Mouse (Mus musculus): ENCODE results near the gene Aldh2. TPM values are rescaled to one million over a fixed set of nuclear protein-coding genes. Genes with fewer than 3 reads are reported as not detected.

Aldh2 gene
- polyA plus RNA-seq, 1 experiment: 177 TPM

DNA sequence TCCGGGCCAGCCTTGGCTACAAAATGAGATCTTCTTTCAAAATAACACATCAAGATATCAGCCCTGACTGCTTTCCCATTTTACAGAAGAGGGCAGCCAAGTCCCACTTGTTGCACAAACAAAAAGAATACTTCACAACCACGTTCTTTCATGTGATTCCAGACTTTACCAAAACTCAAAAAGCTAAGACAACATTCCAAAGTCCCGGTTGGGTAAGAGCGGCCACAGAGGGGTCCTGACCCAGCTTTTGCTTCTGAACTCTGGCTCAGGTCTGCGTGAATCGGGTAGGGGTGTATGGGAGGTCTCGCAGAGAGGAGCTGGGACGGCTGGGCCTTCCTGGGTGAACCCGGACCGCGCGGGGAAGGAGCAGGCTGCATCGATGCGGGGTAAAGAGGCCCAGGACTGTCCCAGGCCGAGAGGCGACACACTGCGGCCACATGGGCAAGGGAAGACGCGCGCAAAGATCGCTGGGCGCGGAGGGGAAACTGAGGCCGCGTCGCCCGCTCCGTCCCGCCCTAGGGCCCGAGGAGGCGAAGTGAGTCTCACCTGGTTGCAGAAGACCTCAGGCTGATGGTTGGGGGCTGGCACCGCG is 712 bp downstream of the Aldh2 start:
- no peak for TF ChIP-seq CTCF (IDR thresholded peaks at IDR 0.05; ENCODE audit: control insufficient read depth, insufficient read depth, insufficient replicate concordance, low read depth, low read length)
- TF ChIP-seq POLR2A (IDR thresholded peaks at IDR 0.05; ENCODE audit: control insufficient read depth, low read depth, low read length): no peak
- H3K27ac ChIP-seq (ENCODE audit: control insufficient read depth, insufficient read depth, low read depth, low read length): peak overlapping the region; percentile 74
- peak overlapping the region; percentile 83 for H3K4me3 ChIP-seq (ENCODE audit: control insufficient read depth, low read depth, low read length)
- H3K36me3 ChIP-seq (ENCODE audit: control insufficient read depth, insufficient read depth, low read length): no peaks in the 10 kb centered on the region
- H3K4me1 ChIP-seq (ENCODE audit: control insufficient read depth, insufficient read depth, low read length): peaks cover 10% of the 10 kb centered on the region
- H3K27me3 ChIP-seq (ENCODE audit: control insufficient read depth, insufficient read depth, low read length): no peaks in the 10 kb centered on the region

DNA sequence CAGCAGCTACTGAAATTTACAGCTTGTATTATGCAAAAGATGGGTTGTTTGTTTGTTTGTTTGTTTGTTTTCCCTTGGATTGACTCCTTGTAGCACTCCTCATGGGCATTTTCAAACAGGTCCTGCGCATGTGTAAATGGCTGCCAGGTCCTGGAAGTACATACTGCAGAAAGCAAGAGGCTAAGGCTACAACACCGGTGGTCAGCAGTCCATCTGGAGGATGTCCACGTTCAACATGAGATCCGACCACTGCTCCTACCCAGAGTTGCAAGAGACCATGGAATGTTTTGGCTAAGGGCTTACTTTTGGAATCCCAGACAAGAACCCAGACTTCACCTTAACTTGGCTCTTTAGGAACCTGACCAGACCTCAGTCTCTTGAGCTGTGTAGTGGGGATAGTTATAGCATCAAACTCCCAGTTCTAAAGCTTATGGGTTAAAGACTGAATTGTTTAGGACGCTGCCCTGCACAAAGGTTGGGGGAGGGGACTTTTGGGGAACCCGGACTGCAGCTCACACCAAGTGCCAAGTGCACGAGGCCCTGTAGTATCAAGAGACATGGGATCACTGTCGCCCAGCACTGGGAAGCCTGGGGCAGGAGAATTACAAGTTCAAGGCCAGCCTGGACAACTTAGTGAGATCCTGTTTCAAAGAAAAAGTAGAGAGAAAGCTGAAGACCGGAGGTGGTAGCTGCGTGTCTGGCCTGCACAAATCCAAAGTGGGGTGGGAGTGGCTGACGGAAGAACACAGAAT is 1.4 kb downstream of the Aldh2 start:
- Histone ChIP-seq H3K4me3 (ENCODE audit: control insufficient read depth, low read depth, low read length) (peak overlapping the region; percentile 83), H3K36me3 (ENCODE audit: control insufficient read depth, insufficient read depth, low read length) (no peaks in the 10 kb centered on the region), H3K4me1 (ENCODE audit: control insufficient read depth, insufficient read depth, low read length) (peaks cover 12% of the 10 kb centered on the region), H3K27me3 (ENCODE audit: control insufficient read depth, insufficient read depth, low read length) (no peaks in the 10 kb centered on the region), H3K27ac (ENCODE audit: control insufficient read depth, insufficient read depth, low read depth, low read length) (peak overlapping the region; percentile 78)
- TF ChIP-seq POLR2A (IDR thresholded peaks at IDR 0.05; ENCODE audit: control insufficient read depth, low read depth, low read length): no peak
- no peak for TF ChIP-seq CTCF (IDR thresholded peaks at IDR 0.05; ENCODE audit: control insufficient read depth, insufficient read depth, insufficient replicate concordance, low read depth, low read length)

DNA sequence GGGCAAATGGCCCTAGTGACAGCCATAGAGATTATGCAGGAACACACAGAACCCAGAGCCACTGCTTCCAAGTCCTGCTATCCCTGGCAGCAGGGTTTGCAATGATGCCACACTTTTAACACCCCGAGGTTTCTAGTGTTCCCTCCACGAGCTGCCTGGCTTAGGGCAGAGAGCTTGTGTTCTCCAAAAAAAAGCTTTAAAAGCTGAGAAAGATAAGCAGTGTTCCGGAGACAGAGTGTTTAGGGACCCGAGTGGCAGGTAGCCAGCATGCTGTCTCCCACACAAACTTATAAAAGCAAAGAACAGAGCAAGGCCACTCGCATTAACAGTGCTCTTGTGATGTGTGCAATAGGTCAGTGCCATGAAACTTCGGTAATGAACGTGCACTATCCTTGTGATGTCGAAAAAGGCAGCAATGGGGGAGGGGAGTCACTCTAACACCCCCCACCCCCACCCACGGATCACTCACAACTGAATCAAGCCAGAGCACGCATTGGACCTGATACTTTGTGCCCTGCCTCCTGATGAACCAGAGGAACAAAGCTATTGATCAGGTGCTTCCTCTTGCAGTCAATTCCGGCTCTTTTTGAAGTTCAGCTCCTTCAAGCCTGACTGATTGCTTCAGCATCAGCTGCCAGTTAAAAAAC is 2.1 kb downstream of the Aldh2 start:
- TF ChIP-seq POLR2A (IDR thresholded peaks at IDR 0.05; ENCODE audit: control insufficient read depth, low read depth, low read length) (no peak), CTCF (IDR thresholded peaks at IDR 0.05; ENCODE audit: control insufficient read depth, insufficient read depth, insufficient replicate concordance, low read depth, low read length) (no peak)
- Histone ChIP-seq H3K4me3 (ENCODE audit: control insufficient read depth, low read depth, low read length) (peak overlapping the region; percentile 4; the same call in 1 of the 2 replicates), H3K27ac (ENCODE audit: control insufficient read depth, insufficient read depth, low read depth, low read length) (peak overlapping the region; percentile 78), H3K4me1 (ENCODE audit: control insufficient read depth, insufficient read depth, low read length) (peaks cover 14% of the 10 kb centered on the region), H3K36me3 (ENCODE audit: control insufficient read depth, insufficient read depth, low read length) (no peaks in the 10 kb centered on the region), H3K27me3 (ENCODE audit: control insufficient read depth, insufficient read depth, low read length) (no peaks in the 10 kb centered on the region)

- no peak for TF ChIP-seq CTCF (IDR thresholded peaks at IDR 0.05; ENCODE audit: control insufficient read depth, insufficient read depth, insufficient replicate concordance, low read depth, low read length)
- no peak for TF ChIP-seq POLR2A (IDR thresholded peaks at IDR 0.05; ENCODE audit: control insufficient read depth, low read depth, low read length)
- no peaks in the 10 kb centered on the region for H3K36me3 ChIP-seq (ENCODE audit: control insufficient read depth, insufficient read depth, low read length)
- no peaks in the 10 kb centered on the region for H3K27me3 ChIP-seq (ENCODE audit: control insufficient read depth, insufficient read depth, low read length)
- H3K4me1 ChIP-seq (ENCODE audit: control insufficient read depth, insufficient read depth, low read length): peaks cover 21% of the 10 kb centered on the region
- H3K4me3 ChIP-seq (ENCODE audit: control insufficient read depth, low read depth, low read length): no peak overlapping the region
- H3K27ac ChIP-seq (ENCODE audit: control insufficient read depth, insufficient read depth, low read depth, low read length): no peak overlapping the region
Measured at GRCm38 (mm10) chr5:121589928-121590327, 3.7 kb downstream of the Aldh2 start.

GRCm38 (mm10) chr5:121586400-121587039 is 7.1 kb downstream of the Aldh2 start:
- TF ChIP-seq POLR2A (IDR thresholded peaks at IDR 0.05; ENCODE audit: control insufficient read depth, low read depth, low read length) (no peak), CTCF (IDR thresholded peaks at IDR 0.05; ENCODE audit: control insufficient read depth, insufficient read depth, insufficient replicate concordance, low read depth, low read length) (no peak)
- H3K27ac ChIP-seq (ENCODE audit: control insufficient read depth, insufficient read depth, low read depth, low read length): peak overlapping the region; percentile 44; the same call in 1 of the 2 replicates
- H3K4me1 ChIP-seq (ENCODE audit: control insufficient read depth, insufficient read depth, low read length): peaks cover 18% of the 10 kb centered on the region
- H3K4me3 ChIP-seq (ENCODE audit: control insufficient read depth, low read depth, low read length): no peak overlapping the region
- no peaks in the 10 kb centered on the region for H3K27me3 ChIP-seq (ENCODE audit: control insufficient read depth, insufficient read depth, low read length)
- no peaks in the 10 kb centered on the region for H3K36me3 ChIP-seq (ENCODE audit: control insufficient read depth, insufficient read depth, low read length)

DNA sequence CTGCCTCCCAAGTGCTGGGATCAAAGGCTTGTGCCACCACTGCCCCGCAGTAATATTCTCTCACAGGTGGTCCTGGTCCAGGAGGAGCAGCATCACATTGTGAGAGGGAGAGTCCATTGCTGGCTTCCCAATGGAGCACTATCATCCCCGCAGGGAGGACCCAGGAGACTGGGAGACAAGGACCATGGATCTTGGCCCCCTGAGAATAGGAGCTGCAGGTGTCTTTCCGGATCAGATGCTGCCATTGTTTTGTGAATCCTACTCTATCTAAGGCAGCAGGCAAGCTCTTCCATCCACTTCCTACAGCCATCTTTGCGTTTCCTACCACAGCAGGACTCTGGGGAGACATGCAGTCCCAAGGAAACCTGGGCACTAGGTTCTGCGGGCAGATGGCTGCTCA is 7.9 kb downstream of the Aldh2 start:
- Histone ChIP-seq H3K27ac (ENCODE audit: control insufficient read depth, insufficient read depth, low read depth, low read length) (no peak overlapping the region), H3K4me1 (ENCODE audit: control insufficient read depth, insufficient read depth, low read length) (peaks cover 18% of the 10 kb centered on the region)

DNA sequence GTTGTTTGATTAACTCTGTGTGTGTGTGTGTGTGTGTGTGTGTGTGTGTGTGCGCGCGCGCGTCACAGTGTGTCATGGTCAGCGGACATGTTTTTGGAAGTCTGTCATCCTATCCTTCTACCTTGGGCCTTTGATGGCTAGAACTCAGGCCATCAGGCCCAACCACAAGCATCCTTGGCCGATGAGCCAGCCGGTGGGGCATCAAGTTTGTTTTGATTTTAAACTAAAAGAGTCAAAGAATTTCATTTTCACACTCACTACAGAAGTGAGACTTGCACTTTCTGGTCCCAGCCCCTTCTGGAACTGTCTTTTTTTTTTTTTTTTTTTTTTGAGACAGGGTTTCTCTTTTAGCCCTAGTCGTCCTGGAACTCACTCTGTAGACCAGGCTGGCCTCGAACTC is 8.6 kb downstream of the Aldh2 start:
- H3K4me1 ChIP-seq (ENCODE audit: control insufficient read depth, insufficient read depth, low read length): peaks cover 18% of the 10 kb centered on the region
- TF ChIP-seq POLR2A (IDR thresholded peaks at IDR 0.05; ENCODE audit: control insufficient read depth, low read depth, low read length): no peak
- no peak for TF ChIP-seq CTCF (IDR thresholded peaks at IDR 0.05; ENCODE audit: control insufficient read depth, insufficient read depth, insufficient replicate concordance, low read depth, low read length)
- H3K27ac ChIP-seq (ENCODE audit: control insufficient read depth, insufficient read depth, low read depth, low read length): peak overlapping the region; percentile 13; the same call in 1 of the 2 replicates
- H3K36me3 ChIP-seq (ENCODE audit: control insufficient read depth, insufficient read depth, low read length): no peaks in the 10 kb centered on the region
- H3K4me3 ChIP-seq (ENCODE audit: control insufficient read depth, low read depth, low read length): no peak overlapping the region
- no peaks in the 10 kb centered on the region for H3K27me3 ChIP-seq (ENCODE audit: control insufficient read depth, insufficient read depth, low read length)

More for the DNA sequence above, 7.9 kb downstream of the Aldh2 start:
- no peaks in the 10 kb centered on the region for H3K27me3 ChIP-seq (ENCODE audit: control insufficient read depth, insufficient read depth, low read length)
- H3K4me3 ChIP-seq (ENCODE audit: control insufficient read depth, low read depth, low read length): no peak overlapping the region
- no peaks in the 10 kb centered on the region for H3K36me3 ChIP-seq (ENCODE audit: control insufficient read depth, insufficient read depth, low read length)
- TF ChIP-seq POLR2A (IDR thresholded peaks at IDR 0.05; ENCODE audit: control insufficient read depth, low read depth, low read length) (no peak), CTCF (IDR thresholded peaks at IDR 0.05; ENCODE audit: control insufficient read depth, insufficient read depth, insufficient replicate concordance, low read depth, low read length) (no peak)
